Mouse (Mus musculus): ENCODE results near the gene Mnd1. TPM values are rescaled to one million over a fixed set of nuclear protein-coding genes. Genes with fewer than 3 reads are reported as not detected.
A peak's percentile ranks its signal among the peaks of the same experiment; 100 is the strongest.

Gene Mnd1
- polyA plus RNA-seq, 1 experiment from 2014 or later: 13.6 TPM

GRCm38 (mm10) chr3:84169393-84170005 lies 13.9 kb upstream of the Mnd1 start:
- Histone ChIP-seq H3K9me3 (ENCODE audit: control insufficient read depth, low read length) (no peaks in the 10 kb centered on the region), H3K4me2 (ENCODE audit: low read length) (no peak overlapping the region), H3K4me1 (replicated peaks; ENCODE audit: control insufficient read depth, insufficient read depth, low read length) (no peaks in the 10 kb centered on the region), H3K27ac (ENCODE audit: low read depth) (no peak overlapping the region), H3K9ac (ENCODE audit: low read length) (no peak overlapping the region), H3K36me3 (ENCODE audit: control insufficient read depth, insufficient read depth, low read length) (peaks cover 35% of the 10 kb centered on the region), H3K4me3 (ENCODE audit: low read depth, low read length) (no peak overlapping the region), H3K27me3 (replicated peaks; ENCODE audit: control insufficient read depth, insufficient read depth, low read length) (no peaks in the 10 kb centered on the region)
- DNase-seq (ENCODE audit: low spot score) (no peak), ATAC-seq (replicated peaks; ENCODE audit: low FRiP score, low TSS enrichment, low read depth) (no peak)
- 68% methylated on average over 8 of the region's 8 CpGs for WGBS

- peaks cover 40% of the 10 kb centered on the region for H3K36me3 ChIP-seq (ENCODE audit: control insufficient read depth, insufficient read depth, low read length)
- no peak overlapping the region for H3K9ac ChIP-seq (ENCODE audit: low read length)
- DNase-seq (ENCODE audit: low spot score): no peak
- H3K27me3 ChIP-seq (replicated peaks; ENCODE audit: control insufficient read depth, insufficient read depth, low read length): no peaks in the 10 kb centered on the region
- no peak overlapping the region for H3K27ac ChIP-seq (ENCODE audit: low read depth)
- no peaks in the 10 kb centered on the region for H3K9me3 ChIP-seq (ENCODE audit: control insufficient read depth, low read length)
- H3K4me2 ChIP-seq (ENCODE audit: low read length): no peak overlapping the region
- H3K4me1 ChIP-seq (replicated peaks; ENCODE audit: control insufficient read depth, insufficient read depth, low read length): no peaks in the 10 kb centered on the region
- no peak for ATAC-seq (replicated peaks; ENCODE audit: low FRiP score, low TSS enrichment, low read depth)
- H3K4me3 ChIP-seq (ENCODE audit: low read depth, low read length): no peak overlapping the region
- whole genome bisulfite sequencing: 89% methylated on average over 6 of the region's 6 CpGs
Measured at GRCm38 (mm10) chr3:84168943-84169342, 13.4 kb upstream of the Mnd1 start.

GRCm38 (mm10) chr3:84166073-84166472 lies 10.5 kb upstream of the Mnd1 start:
- 88% methylated on average over 5 of the region's 5 CpGs for WGBS
- Histone ChIP-seq H3K4me3 (ENCODE audit: low read depth, low read length) (no peak overlapping the region), H3K4me2 (ENCODE audit: low read length) (no peak overlapping the region), H3K27me3 (replicated peaks; ENCODE audit: control insufficient read depth, insufficient read depth, low read length) (no peaks in the 10 kb centered on the region), H3K36me3 (ENCODE audit: control insufficient read depth, insufficient read depth, low read length) (peaks cover 30% of the 10 kb centered on the region), H3K4me1 (replicated peaks; ENCODE audit: control insufficient read depth, insufficient read depth, low read length) (no peaks in the 10 kb centered on the region), H3K9me3 (ENCODE audit: control insufficient read depth, low read length) (no peaks in the 10 kb centered on the region), H3K27ac (ENCODE audit: low read depth) (no peak overlapping the region), H3K9ac (ENCODE audit: low read length) (no peak overlapping the region)
- DNase-seq (ENCODE audit: low spot score) (no peak), ATAC-seq (replicated peaks; ENCODE audit: low FRiP score, low TSS enrichment, low read depth) (no peak)

GRCm38 (mm10) chr3:84165391-84165790 lies 9.8 kb upstream of the Mnd1 start:
- 92% methylated on average over 3 of the region's 3 CpGs for WGBS
- H3K27ac ChIP-seq (ENCODE audit: low read depth): no peak overlapping the region
- H3K9ac ChIP-seq (ENCODE audit: low read length): no peak overlapping the region
- H3K4me2 ChIP-seq (ENCODE audit: low read length): no peak overlapping the region
- H3K27me3 ChIP-seq (replicated peaks; ENCODE audit: control insufficient read depth, insufficient read depth, low read length): no peaks in the 10 kb centered on the region
- DNase-seq (ENCODE audit: low spot score): no peak
- no peak overlapping the region for H3K4me3 ChIP-seq (ENCODE audit: low read depth, low read length)
- ATAC-seq (replicated peaks; ENCODE audit: low FRiP score, low TSS enrichment, low read depth): no peak
- peaks cover 30% of the 10 kb centered on the region for H3K36me3 ChIP-seq (ENCODE audit: control insufficient read depth, insufficient read depth, low read length)
- H3K4me1 ChIP-seq (replicated peaks; ENCODE audit: control insufficient read depth, insufficient read depth, low read length): no peaks in the 10 kb centered on the region
- H3K9me3 ChIP-seq (ENCODE audit: control insufficient read depth, low read length): no peaks in the 10 kb centered on the region

DNA sequence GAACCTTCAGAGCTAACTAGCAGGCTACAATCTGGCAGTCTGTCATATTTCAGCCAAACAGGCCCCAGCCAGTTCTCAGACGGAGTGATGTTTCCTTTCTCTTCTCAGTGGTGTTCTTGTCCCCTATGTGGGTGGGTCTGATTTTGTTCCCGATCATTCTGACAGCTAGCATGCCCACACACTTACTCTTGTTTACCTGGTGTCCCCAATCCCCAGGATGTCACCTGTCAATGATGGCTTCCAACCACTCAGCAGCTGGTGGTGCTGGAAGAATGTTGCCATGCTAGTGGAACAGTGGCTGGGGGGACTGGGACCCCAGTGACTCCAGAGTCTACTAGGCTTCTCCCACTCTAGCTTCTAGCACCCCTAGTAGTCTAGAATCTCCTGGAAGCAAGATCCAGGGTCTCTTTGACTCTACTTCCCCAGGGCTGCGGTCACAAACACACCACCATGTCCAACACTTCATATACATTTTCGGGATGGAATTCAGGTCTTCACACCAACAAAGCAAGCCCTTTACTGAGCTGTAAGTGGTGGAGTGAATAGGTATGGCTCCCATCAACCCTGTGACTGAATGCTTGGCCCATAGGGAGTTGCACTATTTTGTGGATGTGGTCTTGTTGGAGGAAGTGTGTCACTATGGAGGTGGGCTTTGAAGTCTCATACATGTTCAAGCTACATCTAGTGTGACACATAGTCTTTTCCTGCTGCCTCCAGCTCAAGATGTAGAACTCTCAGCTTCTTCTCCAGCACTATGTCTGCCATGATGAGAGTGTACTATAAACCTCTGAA lies 2.2 kb upstream of the Mnd1 start:
- no peaks in the 10 kb centered on the region for H3K27me3 ChIP-seq (replicated peaks; ENCODE audit: control insufficient read depth, insufficient read depth, low read length)
- 0 out of 2 replicates have a peak, but pooled peaks cover 5% of the 10 kb centered on the region for H3K4me1 ChIP-seq (replicated peaks; ENCODE audit: control insufficient read depth, insufficient read depth, low read length)
- 0 out of 2 replicates have a peak, but pooled peaks cover 7% of the 10 kb centered on the region for H3K36me3 ChIP-seq (ENCODE audit: control insufficient read depth, insufficient read depth, low read length)
- no peak overlapping the region for H3K4me3 ChIP-seq (ENCODE audit: low read depth, low read length)
- H3K4me2 ChIP-seq (ENCODE audit: low read length): no peak overlapping the region
- no peak overlapping the region for H3K9ac ChIP-seq (ENCODE audit: low read length)
- DNase-seq (ENCODE audit: low spot score) (no peak), ATAC-seq (replicated peaks; ENCODE audit: low FRiP score, low TSS enrichment, low read depth) (no peak)
- no peaks in the 10 kb centered on the region for H3K9me3 ChIP-seq (ENCODE audit: control insufficient read depth, low read length)
- 76% methylated on average over 4 of the region's 4 CpGs for WGBS
- H3K27ac ChIP-seq (ENCODE audit: low read depth): no peak overlapping the region

DNA sequence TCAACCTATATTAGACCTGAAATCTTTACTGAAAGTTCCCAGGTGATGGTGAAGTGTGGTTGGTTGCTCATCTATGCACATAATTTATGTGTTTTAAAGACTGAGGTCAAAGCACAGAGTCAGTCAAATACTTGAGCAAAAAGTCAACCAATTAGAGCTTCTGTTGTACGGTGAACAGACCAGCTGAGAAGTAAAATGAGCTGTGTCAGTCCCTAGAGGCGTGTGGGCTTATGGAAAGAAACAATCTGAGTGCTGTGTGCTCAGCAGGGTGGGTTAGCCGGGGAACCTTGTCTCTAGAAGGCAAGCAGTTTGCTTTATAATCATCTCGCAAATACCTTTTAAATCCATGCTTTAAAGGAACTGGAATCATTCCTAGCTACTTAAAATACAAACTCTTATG lies 1.4 kb upstream of the Mnd1 start:
- Histone ChIP-seq H3K27me3 (replicated peaks; ENCODE audit: control insufficient read depth, insufficient read depth, low read length) (no peaks in the 10 kb centered on the region), H3K27ac (ENCODE audit: low read depth) (no peak overlapping the region), H3K4me2 (ENCODE audit: low read length) (no peak overlapping the region), H3K4me1 (replicated peaks; ENCODE audit: control insufficient read depth, insufficient read depth, low read length) (0 out of 2 replicates have a peak, but pooled peaks cover 5% of the 10 kb centered on the region), H3K36me3 (ENCODE audit: control insufficient read depth, insufficient read depth, low read length) (0 out of 2 replicates have a peak, but pooled peaks cover 7% of the 10 kb centered on the region), H3K9me3 (ENCODE audit: control insufficient read depth, low read length) (no peaks in the 10 kb centered on the region), H3K4me3 (ENCODE audit: low read depth, low read length) (no peak overlapping the region), H3K9ac (ENCODE audit: low read length) (no peak overlapping the region)
- WGBS: 59% methylated on average over 4 of the region's 4 CpGs
- no peak for ATAC-seq (replicated peaks; ENCODE audit: low FRiP score, low TSS enrichment, low read depth)
- no peak for DNase-seq (ENCODE audit: low spot score)

- DNase-seq (ENCODE audit: low spot score): no peak
- WGBS: 39% methylated on average over 6 of the region's 6 CpGs
- no peak overlapping the region for H3K27ac ChIP-seq (ENCODE audit: low read depth)
- no peaks in the 10 kb centered on the region for H3K9me3 ChIP-seq (ENCODE audit: control insufficient read depth, low read length)
- H3K9ac ChIP-seq (ENCODE audit: low read length): no peak overlapping the region
- 0 out of 2 replicates have a peak, but pooled peaks cover 5% of the 10 kb centered on the region for H3K4me1 ChIP-seq (replicated peaks; ENCODE audit: control insufficient read depth, insufficient read depth, low read length)
- 0 out of 2 replicates have a peak, but pooled peaks cover 7% of the 10 kb centered on the region for H3K36me3 ChIP-seq (ENCODE audit: control insufficient read depth, insufficient read depth, low read length)
- H3K27me3 ChIP-seq (replicated peaks; ENCODE audit: control insufficient read depth, insufficient read depth, low read length): no peaks in the 10 kb centered on the region
- H3K4me3 ChIP-seq (ENCODE audit: low read depth, low read length): peak overlapping the region; percentile 60; the same call in 1 of the 2 replicates
- peak overlapping the region; percentile 98 for H3K4me2 ChIP-seq (ENCODE audit: low read length)
- ATAC-seq (replicated peaks; ENCODE audit: low FRiP score, low TSS enrichment, low read depth): no peak
Measured at GRCm38 (mm10) chr3:84156105-84156504, 519 bp upstream of the Mnd1 start.

DNA sequence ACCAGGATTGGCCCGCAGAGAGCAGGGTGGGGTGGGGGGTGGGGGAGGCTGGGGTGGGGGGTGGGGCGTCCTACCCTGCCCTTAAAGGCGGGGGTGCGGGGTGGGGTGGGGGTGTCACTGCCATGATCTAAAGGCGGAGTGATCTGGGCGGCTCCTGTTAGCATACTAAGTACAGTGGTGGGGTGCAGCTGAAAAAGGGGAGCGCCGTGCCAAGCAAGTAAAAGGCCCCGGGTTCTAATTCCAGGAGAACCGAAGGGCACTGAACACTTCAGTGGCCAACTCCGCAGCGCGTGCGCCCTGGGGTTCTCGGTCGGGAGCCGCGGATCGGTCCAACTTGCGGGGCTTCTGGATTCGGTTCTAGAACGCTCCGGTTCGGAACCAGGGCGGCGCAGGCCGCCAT lies 440 bp downstream of the Mnd1 start:
- ATAC-seq (replicated peaks; ENCODE audit: low FRiP score, low TSS enrichment, low read depth): no peak
- peak overlapping the region; percentile 67 for H3K27ac ChIP-seq (ENCODE audit: low read depth)
- 0 out of 2 replicates have a peak, but pooled peaks cover 5% of the 10 kb centered on the region for H3K36me3 ChIP-seq (ENCODE audit: control insufficient read depth, insufficient read depth, low read length)
- 0% methylated on average over 27 of the region's 27 CpGs for WGBS
- peak overlapping the region; percentile 60 for H3K4me3 ChIP-seq (ENCODE audit: low read depth, low read length)
- no peaks in the 10 kb centered on the region for H3K27me3 ChIP-seq (replicated peaks; ENCODE audit: control insufficient read depth, insufficient read depth, low read length)
- 0 out of 2 replicates have a peak, but pooled peaks cover 5% of the 10 kb centered on the region for H3K4me1 ChIP-seq (replicated peaks; ENCODE audit: control insufficient read depth, insufficient read depth, low read length)
- peak overlapping the region; percentile 98 for H3K4me2 ChIP-seq (ENCODE audit: low read length)
- peak; percentile 49 for DNase-seq (ENCODE audit: low spot score)
- no peaks in the 10 kb centered on the region for H3K9me3 ChIP-seq (ENCODE audit: control insufficient read depth, low read length)
- peak overlapping the region; percentile 65 for H3K9ac ChIP-seq (ENCODE audit: low read length)

Data from intestine, embryonic 14.5 days (tissue).